Mouse (Mus musculus): ENCODE measurements around the gene Prdm16.

DNA sequence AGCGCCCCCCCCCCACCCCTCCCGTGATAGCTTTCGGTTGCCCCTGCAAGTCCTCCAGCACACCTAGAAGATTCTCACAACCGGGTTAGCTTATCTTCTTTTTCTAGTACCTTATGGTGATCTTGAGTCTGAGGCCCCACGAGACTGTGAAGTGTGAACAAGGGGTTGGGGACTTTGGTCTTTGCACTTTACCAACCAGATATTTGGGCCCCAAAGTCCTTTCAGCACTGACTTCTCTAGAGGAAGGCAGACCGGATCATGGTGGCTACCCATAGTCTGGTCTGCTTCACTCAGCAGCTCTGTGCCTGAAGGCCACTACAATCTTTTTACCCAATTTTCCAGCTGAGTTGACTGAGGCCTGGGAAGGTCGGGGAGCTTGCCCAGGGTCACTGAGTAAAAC, 144.4 kb downstream of the Prdm16 start:
- TF ChIP-seq ELF1 (IDR thresholded peaks at IDR 0.05; ENCODE audit: low read depth, low read length) = no peak
- TF ChIP-seq CHD2 (IDR thresholded peaks at IDR 0.05; ENCODE audit: low read length) = no peak
- no peak for TF ChIP-seq CTCF (conservative IDR thresholded peaks at IDR 0.05 in 1 of 2, IDR thresholded peaks at IDR 0.05 in 1 of 2; ENCODE audit: low read depth in 2 of 2, low read length in 2 of 2)
- TF ChIP-seq MAX (IDR thresholded peaks at IDR 0.05; ENCODE audit: low read length) = no peak
- no peak for TF ChIP-seq POLR2A (IDR thresholded peaks at IDR 0.05; ENCODE audit: low read depth, low read length)
- no peak for TF ChIP-seq EP300 (IDR thresholded peaks at IDR 0.05; ENCODE audit: low read length)
- TF ChIP-seq JUND (conservative IDR thresholded peaks at IDR 0.05; ENCODE audit: low read depth, low read length) = no peak
- no peak for TF ChIP-seq NELFE (IDR thresholded peaks at IDR 0.05; ENCODE audit: low read depth, low read length)
- TF ChIP-seq E2F4 (IDR thresholded peaks at IDR 0.05; ENCODE audit: insufficient replicate concordance, low read depth, low read length) = no peak
- no peak for TF ChIP-seq SMC3 (IDR thresholded peaks at IDR 0.05; ENCODE audit: low read depth, low read length)
